Mouse (Mus musculus): Measurements from ENCODE around the gene Afdn. TPM values are rescaled to one million over a fixed set of nuclear protein-coding genes. Genes with fewer than 3 reads are reported as not detected.
A peak's percentile ranks its signal among the peaks of the same experiment; 100 is the strongest.

The Afdn gene
- polyA plus RNA-seq, 1 experiment from 2014 or later: 78.1 TPM

GRCm38 (mm10) chr17:13738121-13738776 is 22.1 kb upstream of the Afdn start:
- 0 out of 4 replicates have a peak overlapping the region, but pooled peaks of 1 of the 2 experiments have one; percentile 0 for H3K27ac ChIP-seq (replicated peaks in 1 of 2; ENCODE audit: control insufficient read depth in 1 of 2, insufficient read depth in 1 of 2, low read depth in 2 of 2, low read length in 2 of 2)
- no peaks in the 10 kb centered on the region for H3K27me3 ChIP-seq (ENCODE audit: control insufficient read depth, insufficient read depth, low read length)
- H3K9me3 ChIP-seq (ENCODE audit: control insufficient read depth, low read length): no peaks in the 10 kb centered on the region
- peaks cover 40 to 41% of the 10 kb centered on the region in 2 experiments for H3K4me1 ChIP-seq (ENCODE audit: control insufficient read depth in 2 of 2, insufficient read depth in 2 of 2, low read length in 2 of 2)
- WGBS: 21% methylated on average over 7 of the region's 7 CpGs
- no peak overlapping the region for H3K4me2 ChIP-seq (ENCODE audit: low read length)
- no peaks in the 10 kb centered on the region for H3K36me3 ChIP-seq (ENCODE audit: control insufficient read depth, insufficient read depth, low read length)
- no peak overlapping the region for H3K9ac ChIP-seq (ENCODE audit: low read length)
- no peak for ATAC-seq (ENCODE audit: insufficient number of reproducible peaks, insufficient read depth, low FRiP score, low read depth)
- no peak overlapping the region for H3K4me3 ChIP-seq (ENCODE audit: control insufficient read depth in 1 of 2, insufficient read depth in 1 of 2, low read depth in 1 of 2, low read length in 2 of 2)

DNA sequence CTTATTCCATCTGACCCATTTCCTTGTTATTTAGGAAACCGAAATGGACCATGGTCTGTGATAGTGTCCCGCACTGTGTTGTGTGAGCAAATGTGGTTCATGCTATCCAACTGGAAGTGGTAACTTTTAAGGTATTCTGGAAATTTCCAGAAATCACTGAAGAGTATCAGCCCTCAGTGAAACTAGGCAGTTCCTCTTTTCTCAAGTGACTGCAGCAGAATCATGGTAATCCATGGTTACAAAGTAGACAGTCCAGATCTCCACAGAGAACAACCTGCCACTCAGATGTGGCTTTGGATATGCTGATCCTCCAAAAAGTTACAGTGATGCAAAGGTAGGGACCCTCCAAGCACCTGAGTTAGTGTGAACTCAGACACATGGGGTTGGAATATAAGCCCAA is 21.4 kb upstream of the Afdn start:
- WGBS: 84% methylated on average over 2 of the region's 2 CpGs
- no peaks in the 10 kb centered on the region for H3K27me3 ChIP-seq (ENCODE audit: control insufficient read depth, insufficient read depth, low read length)
- H3K27ac ChIP-seq (replicated peaks in 1 of 2; ENCODE audit: control insufficient read depth in 1 of 2, insufficient read depth in 1 of 2, low read depth in 2 of 2, low read length in 2 of 2): no peak overlapping the region
- no peak overlapping the region for H3K9ac ChIP-seq (ENCODE audit: low read length)
- no peaks in the 10 kb centered on the region for H3K9me3 ChIP-seq (ENCODE audit: control insufficient read depth, low read length)
- no peak for ATAC-seq (ENCODE audit: insufficient number of reproducible peaks, insufficient read depth, low FRiP score, low read depth)
- no peaks in the 10 kb centered on the region for H3K36me3 ChIP-seq (ENCODE audit: control insufficient read depth, insufficient read depth, low read length)
- H3K4me3 ChIP-seq (ENCODE audit: control insufficient read depth in 1 of 2, insufficient read depth in 1 of 2, low read depth in 1 of 2, low read length in 2 of 2): no peak overlapping the region
- no peak overlapping the region for H3K4me2 ChIP-seq (ENCODE audit: low read length)
- H3K4me1 ChIP-seq (ENCODE audit: control insufficient read depth in 2 of 2, insufficient read depth in 2 of 2, low read length in 2 of 2): peaks cover 47 to 48% of the 10 kb centered on the region in 2 experiments

GRCm38 (mm10) chr17:13739981-13740380 is 20.4 kb upstream of the Afdn start:
- 60% methylated on average over 5 of the region's 5 CpGs for WGBS

DNA sequence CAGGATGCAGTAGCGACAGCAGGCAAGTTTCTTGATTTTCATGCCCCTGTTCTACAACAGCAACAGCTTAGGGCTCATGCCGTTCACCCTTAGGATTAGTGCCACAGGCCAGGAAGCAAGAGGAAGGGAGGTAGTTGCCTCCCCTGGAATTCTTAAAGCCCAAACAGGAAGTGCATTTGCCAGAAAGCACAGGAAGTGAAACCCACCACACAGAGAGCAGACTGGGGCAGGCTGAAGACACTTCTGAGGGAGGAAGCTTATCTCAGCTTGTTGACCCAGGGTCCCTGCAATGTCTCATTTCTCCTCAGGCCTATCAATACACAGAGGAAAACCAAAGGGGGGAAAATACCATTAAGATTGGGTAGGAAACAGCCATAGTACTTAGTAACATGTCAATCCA is 19.5 kb upstream of the Afdn start:
- ATAC-seq (ENCODE audit: insufficient number of reproducible peaks, insufficient read depth, low FRiP score, low read depth): no peak
- Histone ChIP-seq H3K4me1 (ENCODE audit: control insufficient read depth in 2 of 2, insufficient read depth in 2 of 2, low read length in 2 of 2) (peaks cover 49 to 64% of the 10 kb centered on the region in 2 experiments), H3K9ac (ENCODE audit: low read length) (no peak overlapping the region), H3K36me3 (ENCODE audit: control insufficient read depth, insufficient read depth, low read length) (no peaks in the 10 kb centered on the region), H3K4me2 (ENCODE audit: low read length) (no peak overlapping the region), H3K4me3 (ENCODE audit: control insufficient read depth in 1 of 2, insufficient read depth in 1 of 2, low read depth in 1 of 2, low read length in 2 of 2) (no peak overlapping the region), H3K27me3 (ENCODE audit: control insufficient read depth, insufficient read depth, low read length) (no peaks in the 10 kb centered on the region), H3K27ac (replicated peaks in 1 of 2; ENCODE audit: control insufficient read depth in 1 of 2, insufficient read depth in 1 of 2, low read depth in 2 of 2, low read length in 2 of 2) (0 out of 4 replicates have a peak overlapping the region, but pooled peaks of 1 of the 2 experiments have one; percentile 21), H3K9me3 (ENCODE audit: control insufficient read depth, low read length) (no peaks in the 10 kb centered on the region)
- WGBS: 28% methylated on average over 2 of the region's 2 CpGs

More at GRCm38 (mm10) chr17:13739981-13740380, 20.4 kb upstream of the Afdn start:
- Histone ChIP-seq H3K27me3 (ENCODE audit: control insufficient read depth, insufficient read depth, low read length) (no peaks in the 10 kb centered on the region), H3K27ac (replicated peaks in 1 of 2; ENCODE audit: control insufficient read depth in 1 of 2, insufficient read depth in 1 of 2, low read depth in 2 of 2, low read length in 2 of 2) (no peak overlapping the region), H3K4me3 (ENCODE audit: control insufficient read depth in 1 of 2, insufficient read depth in 1 of 2, low read depth in 1 of 2, low read length in 2 of 2) (no peak overlapping the region), H3K36me3 (ENCODE audit: control insufficient read depth, insufficient read depth, low read length) (no peaks in the 10 kb centered on the region), H3K4me1 (ENCODE audit: control insufficient read depth in 2 of 2, insufficient read depth in 2 of 2, low read length in 2 of 2) (peaks cover 49 to 59% of the 10 kb centered on the region in 2 experiments), H3K9ac (ENCODE audit: low read length) (no peak overlapping the region), H3K4me2 (ENCODE audit: low read length) (no peak overlapping the region), H3K9me3 (ENCODE audit: control insufficient read depth, low read length) (no peaks in the 10 kb centered on the region)
- no peak for ATAC-seq (ENCODE audit: insufficient number of reproducible peaks, insufficient read depth, low FRiP score, low read depth)

DNA sequence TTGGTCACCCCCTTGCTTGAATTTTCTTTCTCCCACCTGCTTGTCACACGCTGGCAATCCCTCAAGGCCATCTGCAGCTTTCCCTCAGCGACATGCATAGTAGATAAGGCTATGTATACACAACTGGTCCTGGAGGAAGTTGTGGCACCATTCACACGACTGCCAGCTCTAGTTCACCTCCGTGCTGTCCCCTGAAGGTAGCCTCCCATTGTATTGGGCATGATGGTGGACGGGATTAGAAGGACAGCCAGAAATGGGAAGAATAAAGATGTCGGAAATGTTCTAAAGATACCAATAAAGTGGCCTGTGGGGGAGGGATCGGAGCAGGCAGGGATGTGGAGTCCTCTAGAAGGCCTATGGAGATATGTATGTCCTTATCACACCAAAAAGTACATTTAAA is 18.7 kb upstream of the Afdn start:
- Histone ChIP-seq H3K4me2 (ENCODE audit: low read length) (no peak overlapping the region), H3K27ac (replicated peaks in 1 of 2; ENCODE audit: control insufficient read depth in 1 of 2, insufficient read depth in 1 of 2, low read depth in 2 of 2, low read length in 2 of 2) (no peak overlapping the region), H3K4me3 (ENCODE audit: control insufficient read depth in 1 of 2, insufficient read depth in 1 of 2, low read depth in 1 of 2, low read length in 2 of 2) (no peak overlapping the region), H3K27me3 (ENCODE audit: control insufficient read depth, insufficient read depth, low read length) (no peaks in the 10 kb centered on the region), H3K9ac (ENCODE audit: low read length) (no peak overlapping the region), H3K9me3 (ENCODE audit: control insufficient read depth, low read length) (no peaks in the 10 kb centered on the region), H3K36me3 (ENCODE audit: control insufficient read depth, insufficient read depth, low read length) (no peaks in the 10 kb centered on the region), H3K4me1 (ENCODE audit: control insufficient read depth in 2 of 2, insufficient read depth in 2 of 2, low read length in 2 of 2) (peaks cover 45 to 57% of the 10 kb centered on the region in 2 experiments)
- 57% methylated on average over 7 of the region's 7 CpGs for WGBS
- no peak for ATAC-seq (ENCODE audit: insufficient number of reproducible peaks, insufficient read depth, low FRiP score, low read depth)

DNA sequence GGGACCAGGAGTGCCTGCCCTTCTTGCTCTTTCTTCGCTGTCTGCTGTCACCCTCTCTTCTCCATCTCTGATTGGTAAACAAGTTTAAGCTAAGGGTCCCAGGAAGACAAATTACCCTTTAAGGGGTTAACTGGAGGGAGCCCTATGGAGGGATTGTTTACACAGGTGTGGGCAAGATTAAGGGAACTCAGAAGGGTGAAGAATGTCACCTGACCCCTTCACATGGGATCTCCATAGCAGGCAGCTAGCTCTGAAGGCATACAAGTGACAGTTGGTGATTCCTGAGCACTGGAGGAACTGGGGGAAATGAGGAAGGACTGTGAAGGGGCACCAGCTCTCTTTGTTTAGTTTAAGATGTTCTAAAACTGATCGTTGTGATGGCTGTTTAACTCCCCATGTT is 18.0 kb upstream of the Afdn start:
- Histone ChIP-seq H3K4me1 (ENCODE audit: control insufficient read depth in 2 of 2, insufficient read depth in 2 of 2, low read length in 2 of 2) (peaks cover 43 to 57% of the 10 kb centered on the region in 2 experiments), H3K27me3 (ENCODE audit: control insufficient read depth, insufficient read depth, low read length) (no peaks in the 10 kb centered on the region), H3K27ac (replicated peaks in 1 of 2; ENCODE audit: control insufficient read depth in 1 of 2, insufficient read depth in 1 of 2, low read depth in 2 of 2, low read length in 2 of 2) (no peak overlapping the region), H3K9me3 (ENCODE audit: control insufficient read depth, low read length) (no peaks in the 10 kb centered on the region), H3K4me3 (ENCODE audit: control insufficient read depth in 1 of 2, insufficient read depth in 1 of 2, low read depth in 1 of 2, low read length in 2 of 2) (no peak overlapping the region), H3K4me2 (ENCODE audit: low read length) (no peak overlapping the region), H3K36me3 (ENCODE audit: control insufficient read depth, insufficient read depth, low read length) (no peaks in the 10 kb centered on the region), H3K9ac (ENCODE audit: low read length) (no peak overlapping the region)
- no peak for ATAC-seq (ENCODE audit: insufficient number of reproducible peaks, insufficient read depth, low FRiP score, low read depth)
- 44% methylated on average over 2 of the region's 2 CpGs for WGBS

DNA sequence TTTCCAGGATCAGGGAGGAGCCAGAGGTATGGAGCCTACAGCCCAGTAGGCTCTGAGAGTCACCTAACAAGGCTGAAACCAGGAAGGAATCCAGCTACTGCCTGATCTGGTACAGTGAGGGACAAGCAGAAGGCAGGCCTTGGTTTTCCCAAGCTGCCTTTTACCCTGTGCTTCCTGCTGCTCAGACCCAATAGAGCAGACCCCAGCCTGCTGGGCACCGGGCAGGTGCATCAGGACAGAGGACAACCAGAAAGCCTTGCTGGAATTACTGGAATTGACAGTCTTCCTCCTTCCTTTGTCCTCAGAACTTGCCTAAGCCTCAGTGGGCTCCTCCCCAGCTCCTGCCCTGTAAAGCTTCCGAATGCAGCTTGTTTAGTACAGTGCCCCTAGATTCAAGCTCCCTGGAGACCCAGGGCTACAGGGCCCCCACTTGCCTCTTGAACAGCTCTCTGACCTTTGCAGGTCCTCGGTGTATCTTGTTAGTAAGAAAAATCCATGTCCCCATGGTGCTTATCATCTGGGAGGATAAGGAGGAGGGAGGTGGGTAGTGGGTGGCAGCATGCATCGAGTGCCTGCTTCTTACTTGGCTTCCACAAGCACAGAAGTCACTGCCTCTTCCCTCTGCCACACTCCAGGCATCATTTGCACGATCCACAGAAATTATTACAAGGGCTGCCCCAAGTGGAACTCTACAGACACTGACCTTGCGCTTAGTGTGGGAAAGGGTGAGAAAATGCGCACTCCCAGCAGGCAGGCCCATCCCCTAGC is 17.2 kb upstream of the Afdn start:
- ATAC-seq (ENCODE audit: insufficient number of reproducible peaks, insufficient read depth, low FRiP score, low read depth): no peak
- H3K4me2 ChIP-seq (ENCODE audit: low read length): peak overlapping the region; percentile 25; the same call in 1 of the 2 replicates

More for the DNA sequence above, 17.2 kb upstream of the Afdn start:
- H3K9ac ChIP-seq (ENCODE audit: low read length): peak overlapping the region; percentile 61
- no peaks in the 10 kb centered on the region for H3K36me3 ChIP-seq (ENCODE audit: control insufficient read depth, insufficient read depth, low read length)
- H3K27me3 ChIP-seq (ENCODE audit: control insufficient read depth, insufficient read depth, low read length): no peaks in the 10 kb centered on the region
- peaks cover 36 to 57% of the 10 kb centered on the region in 2 experiments for H3K4me1 ChIP-seq (ENCODE audit: control insufficient read depth in 2 of 2, insufficient read depth in 2 of 2, low read length in 2 of 2)
- 29% methylated on average over 7 of the region's 7 CpGs for WGBS
- peak overlapping the region; percentile 52 to 81 for H3K27ac ChIP-seq (replicated peaks in 1 of 2; ENCODE audit: control insufficient read depth in 1 of 2, insufficient read depth in 1 of 2, low read depth in 2 of 2, low read length in 2 of 2)
- H3K9me3 ChIP-seq (ENCODE audit: control insufficient read depth, low read length): no peaks in the 10 kb centered on the region
- no peak overlapping the region for H3K4me3 ChIP-seq (ENCODE audit: control insufficient read depth in 1 of 2, insufficient read depth in 1 of 2, low read depth in 1 of 2, low read length in 2 of 2)
